Mouse (Mus musculus) kidney, postnatal 0 days (tissue): ENCODE data around the gene Tox3. TPM values are rescaled to one million over a fixed set of nuclear protein-coding genes. Genes with fewer than 3 reads are reported as not detected.

Source experiments
- ATAC-seq: fragments of 200-750 bp; cut with Nextera tagmentation; replicated peaks from 2 replicates; pipeline ENCODE4 v1.8.0; 2017; ENCODE audit warnings: low read depth, moderate number of reproducible peaks, moderate TSS enrichment, moderate library complexity; ENCODE audit not compliant: low FRiP score
- DNase-seq: peaks from one replicate; pipeline ENCODE4 v3.0.0-alpha.2; 2016; ENCODE audit warnings: low spot score
- H3K27ac ChIP-seq: fragments of 300-500 bp; sonication (generic); 2 replicates; pipeline ENCODE4 v1.5.1; 2014; ENCODE audit warnings: mild to moderate bottlenecking
- H3K27me3 ChIP-seq: fragments of 300-500 bp; sonication (generic); 2 replicates; pipeline ENCODE4 v1.6.1; 2014; ENCODE audit warnings: low read length, mixed read lengths; ENCODE audit not compliant: insufficient read depth
- H3K36me3 ChIP-seq: fragments of 300-500 bp; sonication (generic); 2 replicates; pipeline ENCODE4 v1.6.1; 2014; ENCODE audit warnings: low read length, mixed read lengths; ENCODE audit not compliant: insufficient read depth
- H3K4me1 ChIP-seq: fragments of 300-500 bp; sonication (generic); replicated peaks from 2 replicates; pipeline ENCODE4 v1.6.1; 2014; ENCODE audit warnings: antibody characterized with exemption, low read length, mixed read lengths; ENCODE audit not compliant: insufficient read depth
- H3K4me2 ChIP-seq: fragments of 300-500 bp; sonication (generic); 2 replicates; pipeline ENCODE4 v1.6.1; 2014; ENCODE audit warnings: mild to moderate bottlenecking, low read length, moderate library complexity, mixed read lengths
- H3K4me3 ChIP-seq: fragments of 300-500 bp; sonication (generic); replicated peaks from 2 replicates; pipeline ENCODE4 v1.5.1; 2014; ENCODE audit warnings: low read depth, low read length
- H3K9ac ChIP-seq: fragments of 300-500 bp; sonication (generic); 2 replicates; pipeline ENCODE4 v1.6.1; 2014; ENCODE audit warnings: low read depth, low read length
- H3K9me3 ChIP-seq: fragments of 300-500 bp; sonication (generic); replicated peaks from 2 replicates; pipeline ENCODE4 v1.6.1; 2016; ENCODE audit warnings: low read length, inconsistent platforms, mixed read lengths
- CTCF ChIP-seq: IDR thresholded peaks from 2 replicates; pipeline ENCODE4 v1.5.1; 2016; ENCODE audit warnings: antibody characterized with exemption, low read depth, mild to moderate bottlenecking, moderate library complexity
- WGBS: fragments of 180-500 bp; shearing (Covaris S2); extraction: QIAGEN DNeasy Blood & Tissue Kit; methylation state at CpG from one replicate; pipeline ENCODE4 v1.1.7; 2014; 5-methylcytosine and 5-hydroxymethylcytosine counted together
- polyA plus RNA-seq: library from polyadenylated mRNA; unstranded; fragments of >200 nt; fragmentation: Nextera tagmentation; extraction: Ambion mirVana; gene quantifications from 2 replicates; pipeline ENCODE4 v1.2.1, GENCODE M21; 2015

The Tox3 gene
- polyA plus RNA-seq, 1 experiment from 2014 or later = 20.7 TPM

- no peak overlapping the region for H3K9ac ChIP-seq
- no peak overlapping the region for H3K27ac ChIP-seq
- no peaks in the 10 kb centered on the region for H3K4me1 ChIP-seq
- no peak overlapping the region for H3K4me3 ChIP-seq
- no peaks in the 10 kb centered on the region for H3K9me3 ChIP-seq
- no peaks in the 10 kb centered on the region for H3K27me3 ChIP-seq
- no peak for ATAC-seq
- no peak overlapping the region for H3K4me2 ChIP-seq
- no peak for DNase-seq
- TF ChIP-seq CTCF = no peak
- 94% methylated on average over 10 of the region's 10 CpGs for WGBS
- no peaks in the 10 kb centered on the region for H3K36me3 ChIP-seq
Measured at GRCm38 (mm10) chr8:90271920-90272319, 76.2 kb downstream of the Tox3 start.

GRCm38 (mm10) chr8:90267698-90268256 lies 80.4 kb downstream of the Tox3 start:
- no peak overlapping the region for H3K4me3 ChIP-seq
- 67% methylated on average over 12 of the region's 12 CpGs for WGBS
- H3K9me3 ChIP-seq = no peaks in the 10 kb centered on the region
- ATAC-seq (no peak), DNase-seq (no peak)
- H3K4me1 ChIP-seq = no peaks in the 10 kb centered on the region
- H3K9ac ChIP-seq = no peak overlapping the region
- no peaks in the 10 kb centered on the region for H3K27me3 ChIP-seq
- H3K4me2 ChIP-seq = no peak overlapping the region
- no peak overlapping the region for H3K27ac ChIP-seq
- H3K36me3 ChIP-seq = no peaks in the 10 kb centered on the region
- TF ChIP-seq CTCF = no peak

GRCm38 (mm10) chr8:90266986-90267385 lies 81.2 kb downstream of the Tox3 start:
- 83% methylated on average over 3 of the region's 3 CpGs for WGBS
- Histone ChIP-seq H3K9ac (no peak overlapping the region), H3K4me3 (no peak overlapping the region), H3K27ac (no peak overlapping the region), H3K36me3 (no peaks in the 10 kb centered on the region), H3K9me3 (no peaks in the 10 kb centered on the region), H3K4me1 (no peaks in the 10 kb centered on the region), H3K27me3 (no peaks in the 10 kb centered on the region), H3K4me2 (no peak overlapping the region)
- DNase-seq = no peak
- TF ChIP-seq CTCF = no peak
- ATAC-seq = no peak

- H3K27me3 ChIP-seq = no peaks in the 10 kb centered on the region
- TF ChIP-seq CTCF = no peak
Measured at GRCm38 (mm10) chr8:90266239-90266638, 81.9 kb downstream of the Tox3 start.

GRCm38 (mm10) chr8:90254158-90254867 lies 93.8 kb downstream of the Tox3 start:
- DNase-seq = peak; percentile 66
- no peak overlapping the region for H3K9ac ChIP-seq

More at GRCm38 (mm10) chr8:90266239-90266638, 81.9 kb downstream of the Tox3 start:
- no peak overlapping the region for H3K4me2 ChIP-seq
- ATAC-seq (no peak), DNase-seq (no peak)
- no peak overlapping the region for H3K27ac ChIP-seq
- no peak overlapping the region for H3K9ac ChIP-seq
- no peaks in the 10 kb centered on the region for H3K36me3 ChIP-seq
- no peaks in the 10 kb centered on the region for H3K4me1 ChIP-seq
- no peaks in the 10 kb centered on the region for H3K9me3 ChIP-seq
- WGBS = 56% methylated on average over 8 of the region's 8 CpGs
- no peak overlapping the region for H3K4me3 ChIP-seq

GRCm38 (mm10) chr8:90246357-90246756 lies 101.8 kb downstream of the Tox3 start:
- ATAC-seq = no peak
- Histone ChIP-seq H3K4me2 (no peak overlapping the region), H3K4me3 (no peak overlapping the region), H3K4me1 (no peaks in the 10 kb centered on the region), H3K9me3 (no peaks in the 10 kb centered on the region), H3K27ac (no peak overlapping the region), H3K27me3 (no peaks in the 10 kb centered on the region), H3K9ac (no peak overlapping the region), H3K36me3 (no peaks in the 10 kb centered on the region)
- TF ChIP-seq CTCF = no peak
- no peak for DNase-seq
- WGBS = 95% methylated on average over 8 of the region's 8 CpGs

More at GRCm38 (mm10) chr8:90254158-90254867, 93.8 kb downstream of the Tox3 start:
- H3K4me2 ChIP-seq = no peak overlapping the region
- 59% methylated on average over 11 of the region's 11 CpGs for WGBS
- no peaks in the 10 kb centered on the region for H3K9me3 ChIP-seq
- no peak overlapping the region for H3K27ac ChIP-seq
- ATAC-seq = no peak
- no peak for TF ChIP-seq CTCF
- no peaks in the 10 kb centered on the region; the same call in 1 of the 2 replicates for H3K36me3 ChIP-seq
- no peak overlapping the region for H3K4me3 ChIP-seq
- H3K27me3 ChIP-seq = no peaks in the 10 kb centered on the region
- H3K4me1 ChIP-seq = no peaks in the 10 kb centered on the region
